Mouse (Mus musculus): ENCODE results near the gene Psmc4.

Psmc4 gene

DNA sequence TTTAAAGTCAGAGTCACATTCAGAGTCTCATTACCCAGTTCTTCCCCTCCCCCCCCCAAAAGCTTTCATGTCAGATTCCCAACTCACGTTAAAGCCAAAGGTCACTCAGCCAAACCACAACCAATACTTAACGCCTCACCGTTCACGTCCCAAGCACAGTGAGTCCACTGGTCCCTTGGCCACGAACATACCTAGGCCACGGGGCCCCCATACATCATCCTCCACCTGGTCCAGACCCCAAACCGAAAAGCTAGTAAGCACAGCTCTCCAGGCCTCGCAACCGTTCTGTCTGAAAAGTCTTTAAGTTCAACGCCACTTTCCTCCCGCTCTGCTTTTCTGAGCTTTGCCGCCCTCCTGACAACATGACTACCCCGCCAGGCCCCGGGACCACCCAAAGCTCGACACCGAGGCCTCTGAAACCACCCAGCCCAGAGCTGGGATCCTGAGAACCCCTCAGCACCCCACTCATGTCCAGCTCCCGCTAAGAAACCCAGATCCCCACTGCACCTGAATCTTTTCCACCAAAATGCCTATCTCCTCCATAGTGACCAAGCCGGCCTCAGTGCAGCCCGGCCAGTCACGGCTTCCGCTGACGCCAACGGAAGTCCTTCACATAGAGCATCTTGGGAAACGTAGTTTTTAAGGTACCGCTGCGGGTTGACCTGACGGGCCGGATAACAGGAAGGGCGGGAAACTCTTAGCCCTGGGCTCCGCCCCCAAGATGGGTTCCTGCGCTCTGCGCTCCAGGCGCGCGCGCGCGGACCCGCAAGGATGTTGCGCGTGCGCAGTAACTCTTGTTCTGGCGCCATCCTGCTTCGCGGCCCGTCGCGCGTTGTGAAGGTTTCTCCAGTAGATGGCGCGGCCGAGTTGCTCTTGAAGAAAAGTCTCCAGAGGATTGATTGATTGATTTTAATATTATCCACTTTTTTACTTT, at the start of gene Psmc4:
Psmc4 (minus strand) TSS at position 626 of the 934 bp plus-strand sequence.
- DNase-seq (ENCODE audit: extremely low read depth, insufficient read length, low spot score), result peak; percentile 98

DNA sequence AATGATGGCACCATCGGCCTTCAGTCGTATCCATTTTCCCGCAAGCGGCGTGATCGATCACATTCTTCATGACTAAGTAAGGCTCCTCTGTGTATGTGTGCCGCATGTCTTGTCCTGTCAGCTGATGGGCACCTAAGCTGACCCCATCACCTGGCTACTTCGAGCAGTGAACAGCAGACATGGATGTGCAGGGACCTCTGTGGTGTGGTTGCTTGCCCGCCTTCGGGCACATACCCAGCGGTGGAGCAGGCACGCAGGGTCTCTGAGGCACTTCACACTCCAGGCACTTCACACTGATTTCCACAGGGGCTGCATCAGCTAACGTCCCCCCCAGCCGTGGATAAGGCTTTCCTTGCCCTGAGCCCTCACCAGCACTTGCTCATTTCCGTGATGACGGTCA, 49.2 kb upstream of the Psmc4 start:
- DNase-seq (ENCODE audit: extremely low read depth, insufficient read length, low spot score), result no peak

DNA sequence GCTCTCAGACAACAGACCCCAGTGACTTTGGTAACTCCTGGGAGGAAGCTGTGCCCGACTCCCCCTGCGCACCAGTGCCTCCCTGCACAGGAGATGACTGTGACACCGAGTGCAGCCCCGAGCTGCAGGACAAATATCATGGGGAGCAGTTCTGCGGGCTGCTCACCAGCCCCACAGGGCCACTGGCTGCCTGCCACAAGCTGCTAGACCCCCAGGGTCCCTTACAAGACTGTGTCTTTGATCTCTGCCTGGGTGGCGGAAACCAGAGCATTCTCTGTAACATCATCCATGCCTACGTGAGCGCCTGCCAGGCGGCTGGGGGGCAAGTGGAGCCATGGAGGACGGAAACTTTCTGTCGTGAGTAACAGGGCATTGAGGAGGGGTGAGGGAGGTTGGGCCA, 43.6 kb upstream of the Psmc4 start:
- DNase-seq (ENCODE audit: extremely low read depth, insufficient read length, low spot score), result no peak

DNA sequence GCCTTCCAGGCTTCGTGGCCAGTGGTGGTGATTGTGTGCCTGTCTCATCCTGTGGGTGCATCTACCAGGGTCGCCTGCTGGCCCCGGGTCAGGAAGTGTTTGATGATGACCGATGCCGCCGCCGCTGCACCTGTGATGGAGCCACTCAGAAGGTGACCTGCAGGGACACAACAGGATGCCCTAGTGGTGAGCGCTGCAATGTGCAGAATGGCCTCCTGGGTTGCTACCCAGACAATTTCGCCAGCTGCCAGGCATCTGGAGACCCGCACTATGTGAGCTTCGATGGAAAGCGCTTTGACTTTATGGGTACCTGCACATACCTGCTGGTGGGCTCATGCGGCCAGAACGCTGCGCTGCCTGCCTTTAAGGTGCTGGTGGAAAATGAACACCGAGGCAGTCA, 36.3 kb upstream of the Psmc4 start:
- no peak for DNase-seq (ENCODE audit: extremely low read depth, insufficient read length, low spot score)

DNA sequence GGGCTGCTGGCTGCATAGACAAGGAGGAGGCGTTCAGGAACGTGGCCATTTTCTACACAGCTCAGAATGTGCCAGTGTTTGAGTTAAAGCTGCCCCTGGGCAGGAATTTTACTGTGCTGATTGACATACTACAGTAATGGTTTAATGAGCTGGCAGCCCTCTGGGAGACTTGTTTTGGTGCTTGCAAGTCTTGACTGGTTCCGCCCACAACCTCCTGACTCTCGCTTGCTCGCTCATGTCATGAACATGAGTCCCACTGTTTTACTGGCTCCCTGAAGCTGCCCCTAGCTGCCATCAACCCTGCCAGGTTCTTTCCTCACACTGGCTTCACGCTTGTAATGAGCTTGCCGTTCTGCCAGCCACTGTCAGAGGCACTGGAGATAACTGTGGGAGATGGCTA, 34.3 kb upstream of the Psmc4 start:
- DNase-seq (ENCODE audit: extremely low read depth, insufficient read length, low spot score), result no peak

DNA sequence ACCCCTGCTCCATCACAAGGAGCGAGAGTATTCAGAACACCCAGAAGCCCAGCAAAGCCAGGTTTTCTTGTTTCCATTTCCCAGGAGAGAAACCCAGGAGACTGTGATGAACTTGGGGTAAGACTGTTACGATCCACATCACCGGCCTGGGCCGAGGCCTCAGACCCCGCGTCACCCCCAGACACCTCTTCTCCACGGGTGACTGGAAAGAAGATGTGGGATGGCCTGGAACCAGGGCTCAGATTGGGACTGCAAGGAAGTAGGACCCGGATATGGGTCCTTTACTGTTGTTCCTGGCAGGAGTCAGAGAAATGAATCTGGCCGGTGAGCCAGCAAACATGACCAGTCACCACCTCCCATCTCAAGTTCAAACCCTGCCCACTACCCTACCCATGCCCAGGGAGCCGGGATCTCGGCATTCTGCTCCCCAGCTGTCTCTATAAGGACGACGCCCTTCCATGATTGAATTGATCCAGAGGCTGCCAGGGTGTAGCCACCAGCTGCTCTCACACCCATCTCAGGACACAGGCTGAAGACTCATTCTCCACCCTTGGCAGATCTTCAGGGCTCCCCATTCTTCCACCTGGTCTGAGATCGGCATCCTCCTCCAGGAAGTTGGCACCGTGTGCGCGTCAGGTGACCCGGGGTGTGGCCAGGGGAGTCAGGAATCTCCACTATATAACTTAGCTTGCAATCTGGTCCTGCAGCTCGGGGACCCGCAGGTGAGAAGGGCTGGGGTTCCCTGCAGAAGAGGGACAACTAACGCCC, 20.8 kb upstream of the Psmc4 start, which contains the start of gene Fcgbp:
Fcgbp (plus strand) TSS at position 706 of the 768 bp plus-strand sequence.
- peak; percentile 25 for DNase-seq (ENCODE audit: extremely low read depth, insufficient read length, low spot score)

DNA sequence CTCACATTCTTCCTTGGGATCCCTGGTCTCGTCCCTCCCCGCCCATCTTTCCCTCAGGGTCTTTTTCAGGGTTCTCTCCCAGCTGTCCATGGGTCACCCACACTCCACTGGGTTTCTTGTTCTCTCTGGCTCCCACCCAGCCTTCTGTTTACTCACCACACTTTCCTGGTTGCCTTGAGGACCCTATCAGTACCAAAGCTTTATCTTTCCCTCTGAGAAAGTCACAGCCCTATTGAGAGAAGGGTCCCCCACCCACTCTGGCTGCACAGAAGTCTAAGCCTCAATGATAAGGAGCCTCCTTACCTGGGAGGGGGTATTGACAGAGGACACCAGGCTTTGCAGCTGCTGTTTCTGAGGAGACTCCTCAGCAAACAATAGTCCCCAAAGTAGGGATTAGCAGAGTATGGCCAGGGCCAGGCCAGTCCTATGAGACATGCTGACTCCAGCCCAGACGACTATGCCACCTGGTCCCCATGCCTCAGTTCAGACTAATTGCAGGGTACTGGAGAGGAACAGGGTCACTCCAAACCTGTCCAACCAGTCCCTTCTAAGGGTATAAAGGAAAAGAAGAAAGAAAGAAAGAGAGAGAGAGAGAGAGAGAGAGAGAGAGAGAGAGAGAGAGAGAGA, 19.8 kb upstream of the Psmc4 start:
- DNase-seq (ENCODE audit: extremely low read depth, insufficient read length, low spot score), result no peak

DNA sequence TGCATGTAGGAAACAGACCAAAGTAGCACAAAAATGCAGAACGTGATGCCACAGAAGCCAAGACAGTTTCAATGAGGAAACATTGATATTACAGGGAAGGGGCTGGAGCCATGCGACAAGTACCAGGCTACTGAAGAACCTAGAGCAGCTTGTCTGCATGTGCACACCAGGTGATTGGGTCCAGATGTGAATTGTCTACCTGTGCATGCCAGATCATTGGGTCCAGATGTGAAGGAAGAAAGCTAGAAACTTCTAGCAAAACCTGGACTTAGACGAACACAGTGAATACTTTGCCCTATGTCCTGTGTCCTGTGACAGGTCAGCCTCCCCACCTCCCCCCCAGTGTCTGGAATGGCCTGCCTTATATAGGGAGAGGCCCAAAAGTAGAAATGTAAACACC, 18.8 kb upstream of the Psmc4 start:
- no peak for DNase-seq (ENCODE audit: extremely low read depth, insufficient read length, low spot score)

DNA sequence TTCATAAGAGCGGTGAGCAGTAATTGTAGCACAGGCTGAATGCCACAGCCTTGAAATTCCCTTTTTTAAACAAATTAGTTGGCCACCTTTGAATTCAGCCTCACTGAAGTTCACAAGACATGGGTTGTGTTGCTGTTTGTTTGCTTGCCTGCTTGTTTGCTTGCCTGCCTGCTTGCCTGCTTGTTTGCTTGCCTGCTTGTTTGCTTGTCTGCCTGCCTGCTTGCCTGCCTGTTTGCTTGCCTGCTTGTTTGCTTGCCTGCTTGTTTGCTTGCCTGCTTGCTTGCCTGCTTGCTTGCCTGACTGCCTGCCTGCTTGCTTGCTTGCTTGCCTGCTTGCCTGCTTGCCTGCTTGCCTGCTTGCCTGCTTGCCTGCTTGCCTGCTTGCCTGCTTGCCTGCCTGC, 10.1 kb upstream of the Psmc4 start:
- DNase-seq (ENCODE audit: extremely low read depth, insufficient read length, low spot score), result no peak

DNA sequence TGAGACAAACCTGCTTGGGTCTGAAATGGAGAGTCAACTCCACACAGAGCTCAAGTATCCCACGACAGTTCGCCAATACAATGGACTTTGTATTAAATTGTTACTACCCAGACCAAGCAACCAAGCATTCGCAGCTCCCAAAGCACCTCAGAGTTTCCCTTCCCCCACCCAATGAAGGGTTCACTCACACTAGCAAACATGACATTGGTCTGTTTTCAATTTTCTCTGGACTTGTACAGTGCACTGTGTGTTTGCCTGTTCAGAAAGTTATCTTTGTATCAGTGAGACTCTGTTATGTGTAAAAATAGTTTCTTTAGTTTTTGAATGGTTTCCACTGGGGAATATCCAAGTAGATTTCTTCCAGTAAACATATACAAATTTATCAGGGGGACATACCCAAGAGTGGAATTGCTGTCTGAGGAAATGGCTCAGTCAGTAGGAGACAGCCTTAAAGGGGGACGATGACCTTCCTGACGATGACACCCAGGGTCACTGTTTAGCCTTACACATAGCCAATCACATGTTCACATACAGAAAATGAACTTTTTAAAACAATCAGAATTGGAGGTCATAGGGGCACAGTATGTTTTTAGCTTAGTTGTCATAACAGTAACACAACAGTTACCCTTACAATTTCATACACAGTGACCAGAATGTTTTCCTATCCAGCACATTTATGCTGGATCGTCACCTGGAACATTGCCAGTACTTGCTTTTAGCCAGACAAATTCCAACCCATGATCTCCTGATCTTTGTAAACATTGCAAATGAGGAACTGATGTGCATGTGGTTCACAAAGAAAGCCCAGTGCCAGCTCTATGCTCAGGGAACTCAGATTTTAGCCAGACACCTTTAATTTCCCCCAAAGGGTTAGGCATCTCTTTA, 3.4 kb upstream of the Psmc4 start:
- no peak for DNase-seq (ENCODE audit: extremely low read depth, insufficient read length, low spot score)

DNA sequence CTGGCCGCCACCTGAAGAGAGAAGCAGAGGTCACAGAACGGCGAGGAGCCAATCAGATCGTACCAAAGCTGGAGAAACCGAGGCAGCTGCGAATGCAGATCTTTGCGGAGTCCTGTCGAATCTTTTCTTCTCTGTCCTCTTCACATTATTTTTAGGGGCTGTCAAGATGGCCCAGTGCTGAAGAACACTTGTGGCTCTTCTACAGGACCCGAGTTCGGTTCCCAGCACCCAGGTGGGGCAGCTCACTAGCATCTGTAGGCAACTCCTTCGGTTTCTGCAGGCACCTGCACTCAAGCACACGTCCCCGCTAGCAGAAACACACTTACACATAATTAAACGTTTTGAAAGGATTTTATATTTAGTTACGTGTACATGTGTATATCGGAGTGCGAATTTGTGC, 683 bp upstream of the Psmc4 start:
- no peak for DNase-seq (ENCODE audit: extremely low read depth, insufficient read length, low spot score)

DNA sequence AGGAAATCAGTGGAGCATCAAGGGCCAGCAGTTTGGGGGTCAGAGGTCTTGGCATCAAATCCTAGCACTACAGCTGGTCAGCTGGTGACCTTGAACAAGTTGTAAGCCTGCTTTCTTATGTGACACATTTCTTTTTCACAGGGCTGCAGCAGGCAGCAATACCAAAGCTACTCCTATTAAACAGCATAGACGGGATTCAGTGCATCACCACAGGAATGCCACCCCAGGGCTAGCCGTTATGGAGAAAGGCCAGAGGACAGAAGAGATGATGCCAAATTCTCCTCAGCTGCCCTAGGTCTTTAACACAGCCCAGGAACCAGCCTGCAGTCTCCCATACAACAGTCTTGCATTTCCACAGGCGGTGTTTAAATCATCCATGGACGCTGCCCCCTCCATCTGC, 5.4 kb downstream of the Psmc4 start:
- DNase-seq (ENCODE audit: extremely low read depth, insufficient read length, low spot score), result no peak

DNA sequence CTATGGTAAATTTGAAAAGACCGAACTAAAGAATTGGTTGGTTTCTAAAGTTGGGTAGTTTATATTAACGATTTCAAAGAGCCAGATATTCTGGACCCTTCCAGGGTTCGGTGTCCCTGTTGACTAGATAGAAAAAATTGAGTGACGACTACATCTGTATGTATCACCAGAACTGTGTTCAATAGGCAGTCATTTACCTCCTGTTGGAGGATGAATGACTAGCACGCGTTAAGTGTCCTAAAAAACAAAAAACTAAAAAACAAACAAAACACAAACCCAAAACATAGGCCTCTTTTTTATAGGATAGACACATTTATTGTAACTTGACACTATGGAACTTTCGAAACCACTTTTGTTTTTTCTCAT, 35.5 kb downstream of the Psmc4 start:
- no peak for DNase-seq (ENCODE audit: extremely low read depth, insufficient read length, low spot score)

DNA sequence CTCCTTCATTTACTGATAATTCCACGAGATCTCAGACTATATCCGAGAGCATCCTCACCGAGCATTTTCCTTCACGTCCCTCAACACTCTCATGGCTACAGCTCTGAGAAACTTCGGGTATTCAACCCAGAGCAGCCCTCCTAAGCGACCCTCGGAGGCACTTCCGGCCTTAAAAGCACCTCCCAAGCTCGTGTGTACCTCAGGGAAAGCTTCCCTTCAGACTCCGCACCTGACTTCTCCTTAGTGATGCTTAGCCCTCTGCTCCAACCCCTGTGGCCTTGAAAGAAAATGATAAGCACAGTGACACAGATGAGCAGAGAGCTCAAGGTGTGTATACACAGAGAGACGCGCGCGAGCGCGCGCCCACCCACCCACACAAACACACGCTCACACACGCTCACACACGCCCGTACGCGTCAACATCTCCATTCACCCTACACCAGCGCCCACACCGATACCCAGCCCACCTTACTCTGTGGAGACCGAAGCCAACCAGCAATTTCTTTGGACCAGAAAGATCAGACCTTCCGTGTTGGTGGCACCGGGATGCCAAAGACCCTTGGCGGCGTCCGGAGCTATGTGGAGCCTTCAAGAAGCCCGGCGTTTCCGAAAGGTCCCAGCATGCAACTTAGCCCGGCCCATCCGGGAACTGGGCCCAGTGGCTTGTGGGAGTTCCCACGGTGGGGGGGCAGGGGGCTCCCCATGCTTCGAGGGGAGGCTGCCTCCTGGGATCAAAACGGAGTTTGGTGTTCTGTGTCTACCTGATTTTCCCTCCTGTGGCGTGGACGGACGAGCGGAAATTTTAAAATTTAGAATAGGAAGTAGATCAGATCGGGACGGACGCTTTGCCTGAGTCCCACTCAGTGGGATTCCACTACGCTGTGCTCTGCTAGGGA, 36.1 kb downstream of the Psmc4 start, which contains the start of gene Zfp850:
Zfp850 (minus strand) TSS at position 567 of the 896 bp plus-strand sequence.
- DNase-seq (ENCODE audit: extremely low read depth, insufficient read length, low spot score), result peak; percentile 73

DNA sequence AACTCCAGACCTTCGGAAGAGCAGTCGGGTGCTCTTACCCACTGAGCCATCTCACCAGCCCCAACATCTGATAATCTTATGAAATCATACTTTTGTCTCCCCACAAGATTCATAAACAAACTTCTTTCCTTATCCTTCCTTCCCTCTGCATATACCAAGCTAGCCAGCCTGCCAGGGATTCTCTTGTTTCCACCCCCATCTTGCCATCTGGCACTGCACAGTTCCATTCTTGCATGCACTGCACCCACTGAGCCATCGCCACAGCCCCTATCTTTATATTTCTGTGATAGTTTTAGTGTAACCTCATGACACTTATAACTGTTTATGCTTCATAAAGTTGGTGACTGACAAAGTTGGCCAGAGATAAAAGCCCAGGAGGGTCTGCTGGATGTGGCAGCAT, 39.6 kb downstream of the Psmc4 start:
- DNase-seq (ENCODE audit: extremely low read depth, insufficient read length, low spot score), result no peak

All from 3134 (cell line).